Mouse (Mus musculus) gastrocnemius, adult 8-10 months (tissue): ENCODE measurements at regions not wholly inside any gene's neighbourhood (a gene's known extent, or its start where the extent isn't known, plus 50 kb on each side); places are given as distances from the start of the nearest gene placed in this dataset.

ENCODE experiments used
- DNase-seq, 2 experiments: peaks; one replicate each; pipeline ENCODE4 v3.0.0; 2022; ENCODE audit warnings: low spot score in 2 of 2

DNA sequence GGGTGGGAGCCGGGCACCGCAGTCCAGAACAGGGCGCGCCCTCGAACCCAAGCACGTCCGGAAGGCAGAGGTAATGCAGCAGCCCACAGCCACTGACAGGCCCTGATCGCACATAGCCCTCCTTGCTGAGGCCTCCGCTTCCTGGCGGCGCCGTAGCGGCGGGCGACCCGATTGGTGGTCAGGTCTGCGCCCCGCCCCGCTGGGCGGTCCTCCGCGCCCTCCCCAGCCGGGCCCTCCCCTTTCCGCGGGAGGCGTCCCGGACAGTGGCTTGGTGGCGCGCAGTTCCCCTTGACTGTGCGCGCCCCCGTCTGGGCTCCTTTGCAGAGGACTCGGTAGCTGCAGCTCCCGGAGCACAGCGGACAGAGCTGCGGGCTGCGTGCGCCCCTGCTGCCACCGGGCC, 375.5 kb upstream of the Asap2 start:
- peak; percentile 39 to 49 for DNase-seq
